Mouse (Mus musculus) brown adipose tissue, adult 24 weeks (tissue): ENCODE data around the gene Mtor. TPM values are rescaled to one million over a fixed set of nuclear protein-coding genes. Genes with fewer than 3 reads are reported as not detected.
A peak's percentile ranks its signal among the peaks of the same experiment; 100 is the strongest.

Experiments
- H3K27ac ChIP-seq: fragments of 200-500 bp; replicated peaks from 2 replicates; pipeline ENCODE4 v1.5.1; 2012; ENCODE audit warnings: low read depth, mild to moderate bottlenecking, low read length
- H3K4me1 ChIP-seq: fragments of 200-500 bp; 2 replicates; pipeline ENCODE4 v1.6.1; 2012; ENCODE audit warnings: low read length, mixed read lengths; ENCODE audit not compliant: control insufficient read depth, insufficient read depth, insufficient read length
- H3K4me3 ChIP-seq: fragments of 200-500 bp; 2 replicates; pipeline ENCODE4 v1.5.1; 2012; ENCODE audit warnings: low read depth, mild to moderate bottlenecking, low read length, moderate library complexity; ENCODE audit not compliant: insufficient read depth
- polyA plus RNA-seq: library from polyadenylated mRNA; stranded (reverse); fragments of >200 nt; gene quantifications from 2 replicates; pipeline ENCODE4 v1.2.4, GENCODE M21; 2012; ENCODE audit not compliant: missing spikeins, insufficient read depth, insufficient read length

Gene Mtor
- polyA plus RNA-seq, 1 experiment, result 55.2 TPM

DNA sequence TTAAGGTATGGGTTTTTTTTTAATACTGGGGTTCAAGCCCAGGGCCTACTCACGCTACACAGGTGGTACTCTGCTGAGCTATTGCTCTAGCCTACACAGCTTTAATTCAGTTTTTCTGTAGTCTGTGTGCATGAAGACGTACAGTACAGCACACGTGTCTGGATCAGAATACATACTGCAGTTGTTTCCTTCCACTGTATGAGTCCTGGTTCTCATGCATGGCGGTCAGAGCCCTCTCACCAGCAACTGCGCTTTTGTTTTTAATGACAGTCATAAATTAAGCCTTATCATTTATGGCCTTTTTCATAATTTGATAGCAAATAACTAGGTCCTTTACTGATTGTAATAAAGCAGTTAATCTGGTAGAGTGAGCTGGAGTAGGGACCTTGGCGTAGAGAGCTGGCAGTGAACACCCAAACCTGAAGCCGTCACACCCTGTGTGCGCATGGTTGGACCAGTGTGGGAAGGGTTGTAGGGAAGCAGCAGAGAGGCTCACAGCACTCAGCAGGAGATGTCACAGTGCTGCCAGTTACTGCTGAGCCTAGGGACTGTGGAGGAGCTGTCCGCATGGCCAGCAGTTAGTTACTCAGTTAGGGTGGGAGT lies 122.4 kb downstream of the Mtor start:
- Histone ChIP-seq H3K4me1 (no peaks in the 10 kb centered on the region), H3K27ac (no peak overlapping the region), H3K4me3 (no peak overlapping the region)

GRCm38 (mm10) chr4:148573222-148573621 lies 124.8 kb downstream of the Mtor start:
- Histone ChIP-seq H3K4me1 (no peaks in the 10 kb centered on the region), H3K4me3 (no peak overlapping the region), H3K27ac (no peak overlapping the region)

DNA sequence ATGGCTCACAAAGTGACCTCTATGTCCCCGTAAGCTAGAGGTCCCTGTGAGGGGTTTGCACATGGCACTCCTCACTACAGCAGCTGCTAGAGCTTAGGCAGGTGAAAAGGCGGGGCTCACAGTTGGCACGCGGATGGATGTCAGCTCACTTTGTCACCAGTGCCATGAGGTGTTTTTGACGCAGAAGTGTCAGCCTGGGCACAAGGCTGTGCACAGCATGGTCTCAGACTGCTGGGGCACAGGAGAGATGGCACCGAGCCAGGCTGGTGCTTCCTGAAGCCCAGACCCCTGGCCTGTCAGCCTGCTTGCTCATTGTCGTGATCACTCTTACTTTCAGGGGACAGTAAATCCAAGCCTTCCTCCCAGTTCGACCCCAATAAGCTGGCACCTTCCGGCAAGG lies 132.4 kb downstream of the Mtor start:
- Histone ChIP-seq H3K4me1 (no peaks in the 10 kb centered on the region), H3K27ac (no peak overlapping the region), H3K4me3 (no peak overlapping the region)

GRCm38 (mm10) chr4:148581422-148581821 lies 133.0 kb downstream of the Mtor start:
- no peak overlapping the region for H3K4me3 ChIP-seq
- H3K4me1 ChIP-seq, result no peaks in the 10 kb centered on the region
- no peak overlapping the region for H3K27ac ChIP-seq

DNA sequence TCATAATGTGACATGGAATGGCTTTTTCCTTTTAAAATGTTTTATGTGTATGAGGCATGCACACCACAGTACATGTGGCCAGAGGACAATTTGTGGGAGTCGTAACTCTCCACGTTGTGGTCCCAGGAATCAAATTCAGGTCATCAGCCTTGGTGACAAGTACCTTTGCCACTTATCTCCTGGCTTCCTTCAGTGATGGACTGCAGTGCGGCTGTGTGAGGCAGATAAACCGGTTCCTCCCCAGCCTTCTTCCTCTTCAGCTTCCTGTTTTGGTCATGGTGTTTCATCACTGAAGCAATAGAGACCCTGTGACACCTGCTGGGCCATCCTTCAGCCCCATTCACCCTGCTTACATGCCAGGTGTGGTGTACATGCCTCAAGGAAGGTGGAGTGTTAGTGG lies 134.8 kb downstream of the Mtor start:
- Histone ChIP-seq H3K27ac (no peak overlapping the region), H3K4me1 (no peaks in the 10 kb centered on the region), H3K4me3 (no peak overlapping the region)

GRCm38 (mm10) chr4:148586648-148587047 lies 138.2 kb downstream of the Mtor start:
- Histone ChIP-seq H3K4me1 (peaks cover 3% of the 10 kb centered on the region; the same call in 1 of the 2 replicates), H3K4me3 (no peak overlapping the region), H3K27ac (no peak overlapping the region)

- H3K27ac ChIP-seq, result no peak overlapping the region
- no peak overlapping the region for H3K4me3 ChIP-seq
- H3K4me1 ChIP-seq, result peaks cover 3% of the 10 kb centered on the region
Measured at GRCm38 (mm10) chr4:148588793-148589192, 140.4 kb downstream of the Mtor start.

DNA sequence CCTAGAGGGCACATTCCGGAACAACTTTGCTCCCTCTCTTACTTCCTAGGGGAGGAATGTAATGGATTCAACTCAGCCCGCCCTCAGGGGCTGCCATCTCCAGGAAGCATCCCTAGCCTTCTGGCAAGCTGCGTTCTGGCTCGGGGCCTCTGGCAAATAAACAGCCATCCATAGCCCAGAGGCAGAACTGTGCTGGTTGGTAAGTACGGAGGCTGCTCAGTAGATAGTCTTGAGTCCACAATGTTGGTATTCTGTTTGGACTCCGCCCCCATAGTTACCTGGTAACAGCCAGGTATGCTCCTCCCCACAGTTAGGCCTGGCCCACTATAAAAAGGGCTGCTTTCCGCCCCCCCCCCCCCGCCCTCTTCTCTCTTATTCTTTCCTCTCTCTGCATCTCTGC lies 141.2 kb downstream of the Mtor start:
- Histone ChIP-seq H3K4me3 (no peak overlapping the region), H3K4me1 (peaks cover 3% of the 10 kb centered on the region), H3K27ac (no peak overlapping the region)

- Histone ChIP-seq H3K4me3 (peak overlapping the region; percentile 87), H3K4me1 (peaks cover 3% of the 10 kb centered on the region), H3K27ac (no peak overlapping the region)
Measured at GRCm38 (mm10) chr4:148590421-148591170, 142.2 kb downstream of the Mtor start.

DNA sequence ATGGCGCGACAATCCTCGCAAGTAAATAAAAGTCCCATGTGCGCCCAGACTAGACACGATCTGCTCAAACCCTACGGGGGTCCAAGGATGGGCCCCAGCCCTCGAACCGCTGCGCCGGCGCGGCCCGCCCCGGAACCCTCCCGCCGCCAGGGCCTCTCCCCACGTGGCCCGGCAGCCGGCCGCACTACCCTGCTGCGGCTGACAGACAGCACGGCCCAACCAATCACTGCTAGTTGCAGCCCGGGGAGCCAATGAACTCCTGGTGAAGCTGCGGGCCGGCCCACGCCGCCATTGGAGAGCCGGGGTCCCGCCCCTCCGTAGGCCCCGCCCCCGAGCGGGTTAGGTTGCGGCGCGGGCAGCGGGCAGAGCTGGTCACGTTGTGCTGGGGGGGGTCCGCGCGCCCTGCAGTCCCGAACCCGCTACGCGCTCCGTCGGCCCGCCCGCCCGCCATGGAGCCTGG lies 142.8 kb downstream of the Mtor start, which contains the start of gene Srm:
Gene Srm (plus strand): TSS at position 333 of the 460 bp plus-strand sequence.
- Histone ChIP-seq H3K4me1 (peaks cover 3% of the 10 kb centered on the region), H3K27ac (no peak within 1 kb of the TSS)

GRCm38 (mm10) chr4:148591637-148592380 lies 143.4 kb downstream of the Mtor start:
- Histone ChIP-seq H3K27ac (no peak overlapping the region), H3K4me1 (peaks cover 3% of the 10 kb centered on the region), H3K4me3 (peak overlapping the region; percentile 71)

More for the DNA sequence above, 142.8 kb downstream of the Mtor start, which contains the start of gene Srm:
- peak within 1 kb of the TSS; percentile 87 for H3K4me3 ChIP-seq

DNA sequence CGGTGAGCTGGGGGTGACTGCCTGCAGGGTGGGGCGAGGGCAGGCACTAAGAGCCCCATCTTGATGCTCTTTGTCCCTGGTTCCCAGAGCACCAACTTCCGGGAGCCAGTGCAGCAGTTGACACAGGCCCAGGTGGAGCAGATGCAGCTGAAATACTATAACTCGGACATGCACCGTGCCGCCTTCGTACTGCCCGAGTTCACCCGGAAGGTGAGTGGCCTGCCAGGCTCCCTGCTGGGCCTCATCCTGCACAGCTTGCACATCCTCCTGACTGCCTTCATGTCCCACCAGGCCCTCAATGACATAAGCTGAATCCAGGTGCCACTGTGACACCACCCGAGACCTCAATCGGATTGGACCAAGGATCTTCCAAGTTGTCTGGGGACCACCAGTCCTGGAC lies 145.6 kb downstream of the Mtor start:
- Histone ChIP-seq H3K4me1 (peaks cover 3% of the 10 kb centered on the region), H3K27ac (no peak overlapping the region), H3K4me3 (no peak overlapping the region)

DNA sequence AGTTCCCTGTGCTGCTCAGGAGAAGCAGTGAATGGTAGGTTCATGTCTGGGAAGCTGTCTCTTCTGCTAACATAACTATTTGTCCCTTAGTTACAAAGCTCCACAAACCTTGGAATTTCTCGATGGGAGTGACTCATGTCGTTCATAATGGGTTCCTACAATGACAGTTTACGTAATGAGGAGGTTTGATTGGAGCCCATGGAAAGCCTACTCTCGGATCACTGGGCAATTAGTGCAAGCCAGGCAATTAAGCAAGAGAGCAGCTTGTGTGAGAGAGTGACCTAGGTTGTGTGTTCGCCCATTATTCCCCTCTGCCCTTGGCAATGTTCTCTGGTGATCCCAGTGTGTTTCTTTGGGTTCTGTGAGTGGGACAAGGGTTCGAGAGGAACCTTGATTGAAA lies 147.5 kb downstream of the Mtor start:
- no peak overlapping the region for H3K27ac ChIP-seq
- H3K4me1 ChIP-seq, result no peaks in the 10 kb centered on the region; the same call in 1 of the 2 replicates
- H3K4me3 ChIP-seq, result no peak overlapping the region

DNA sequence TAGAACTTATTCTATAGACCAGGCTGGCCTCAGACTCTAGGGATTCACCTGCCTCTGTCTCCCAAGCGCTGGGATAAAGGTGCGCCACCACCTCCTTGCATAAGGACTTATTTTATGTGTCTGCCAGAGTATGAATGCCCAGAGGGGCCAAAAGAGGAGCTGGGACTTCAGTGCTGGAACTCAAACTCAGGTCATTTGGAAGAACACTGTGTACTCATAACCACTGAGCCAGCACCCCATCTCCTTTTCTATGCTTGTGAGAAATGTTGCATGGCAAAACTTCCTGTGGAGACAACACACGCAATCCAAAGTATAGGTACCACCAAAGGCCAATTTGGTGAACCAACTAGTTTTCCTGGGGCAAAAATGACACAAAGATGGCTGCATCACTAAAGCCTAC lies 148.3 kb downstream of the Mtor start:
- Histone ChIP-seq H3K4me1 (no peaks in the 10 kb centered on the region; the same call in 1 of the 2 replicates), H3K27ac (no peak overlapping the region), H3K4me3 (no peak overlapping the region)

DNA sequence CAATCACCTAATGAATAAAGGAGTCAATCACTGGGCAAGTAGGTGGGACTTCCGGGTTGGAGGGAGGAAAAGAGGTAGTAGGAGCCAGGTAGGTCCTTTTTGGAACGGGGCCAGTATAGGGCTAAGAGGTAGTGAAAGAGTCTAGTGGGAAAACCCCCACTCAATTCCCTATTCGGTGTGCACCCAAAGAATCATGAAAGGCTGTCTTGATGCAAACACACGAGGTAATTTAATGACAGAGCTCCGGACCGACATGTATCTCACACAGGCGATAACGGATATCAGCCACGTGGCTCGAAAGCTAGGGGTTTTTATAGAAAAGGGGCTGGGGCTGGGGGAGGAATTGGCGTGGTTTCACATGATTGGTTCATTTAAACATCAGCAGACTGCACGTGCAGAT lies 150.4 kb downstream of the Mtor start:
- H3K27ac ChIP-seq, result no peak overlapping the region
- no peak overlapping the region for H3K4me3 ChIP-seq
- H3K4me1 ChIP-seq, result no peaks in the 10 kb centered on the region
